7 mouse cellular contexts compared by ENCODE assay signal in the genomic region with DNA sequence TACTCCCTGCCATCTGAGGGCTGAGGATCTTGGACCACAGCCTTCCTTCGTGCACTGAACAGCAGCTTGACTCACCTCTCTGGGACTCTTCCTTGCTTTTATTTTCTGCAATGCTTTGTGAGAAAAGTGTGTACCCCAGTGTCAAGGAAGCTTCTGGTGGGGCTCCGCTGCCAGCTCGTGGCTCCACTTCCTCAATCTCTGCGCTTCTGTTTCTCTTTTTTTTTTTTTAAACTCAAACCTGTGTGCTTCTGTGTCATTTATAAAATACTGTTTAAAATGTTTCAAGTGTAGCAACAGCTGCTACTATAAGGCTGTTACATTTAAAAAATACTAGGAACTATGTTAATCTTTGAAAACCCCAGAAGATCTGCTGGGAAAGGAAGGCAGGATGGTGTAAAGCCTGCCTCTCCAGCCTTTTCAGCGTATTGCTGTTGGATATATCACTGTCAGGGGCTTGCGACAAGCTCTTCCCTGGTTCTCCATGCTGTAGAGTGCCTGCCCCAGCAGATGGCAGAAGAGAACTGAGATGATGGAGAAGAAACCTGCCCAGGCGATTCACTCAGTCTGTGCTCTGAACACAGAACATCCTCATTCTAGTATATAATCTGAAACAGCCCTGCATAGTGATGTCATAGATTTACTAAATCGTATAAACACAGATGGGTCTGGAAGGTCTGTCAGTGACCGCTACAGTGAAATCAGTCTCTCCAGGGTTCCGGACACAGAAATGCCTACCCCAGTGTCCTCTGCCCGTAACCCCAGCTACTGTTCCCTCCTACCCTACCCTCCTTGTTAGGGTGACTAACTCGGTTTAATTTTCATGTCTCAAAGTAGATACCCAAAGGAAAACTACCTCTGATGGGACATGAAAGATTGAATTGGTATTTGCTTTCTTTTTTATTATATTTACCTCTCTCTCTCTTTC.
DNase-seq lines count a peak whose midpoint lies in the region; ATAC-seq and TF ChIP-seq lines count a peak whose summit lies in the region.

No protein-coding gene starts in this region.

- TF ChIP-seq CTCF in embryonic fibroblast, embryonic 13.5 days (IDR thresholded peaks at IDR 0.05; ENCODE audit: borderline replicate concordance, insufficient read depth, low read length), result peak; percentile 71; the same call in 1 of the 2 replicates
- TF ChIP-seq CTCF in midbrain, postnatal 0 days (IDR thresholded peaks at IDR 0.05), result peak; percentile 93

- no peak overlapping the region for H3K27ac ChIP-seq in embryonic fibroblast, embryonic 13.5 days (ENCODE audit: insufficient read depth, low read length)
- H3K27ac ChIP-seq in heart, embryonic 12.5 days (ENCODE audit: poor library complexity, severe bottlenecking), result no peak overlapping the region
- no peak overlapping the region for H3K27ac ChIP-seq in kidney, embryonic 15.5 days
- no peak overlapping the region for H3K27ac ChIP-seq in limb, embryonic 15.5 days
- no peak overlapping the region for H3K27ac ChIP-seq in midbrain, postnatal 0 days (ENCODE audit: low read depth, low read length)

- ATAC-seq in heart, embryonic 12.5 days (ENCODE audit: insufficient number of reproducible peaks, low FRiP score), result peak; percentile 77
- ATAC-seq in kidney, embryonic 15.5 days (replicated peaks; ENCODE audit: low FRiP score), result peak; percentile 85
- peak; percentile 79; the same call in 1 of the 2 replicates for ATAC-seq in limb, embryonic 15.5 days (ENCODE audit: insufficient number of reproducible peaks, low FRiP score, low TSS enrichment, low read depth)
- peak; percentile 82 for ATAC-seq in midbrain, postnatal 0 days (ENCODE audit: low FRiP score)

- H3K9ac ChIP-seq in heart, embryonic 12.5 days, result no peak overlapping the region
- H3K9ac ChIP-seq in kidney, embryonic 15.5 days, result no peak overlapping the region
- H3K9ac ChIP-seq in limb, embryonic 15.5 days, result no peak overlapping the region
- H3K9ac ChIP-seq in midbrain, postnatal 0 days (replicated peaks; ENCODE audit: low read length, poor library complexity, severe bottlenecking), result no peak overlapping the region

- no peak overlapping the region for H3K4me3 ChIP-seq in embryonic fibroblast, embryonic 13.5 days (ENCODE audit: insufficient read depth, low read length)
- no peak overlapping the region for H3K4me3 ChIP-seq in heart, embryonic 12.5 days
- no peak overlapping the region for H3K4me3 ChIP-seq in kidney, embryonic 15.5 days (replicated peaks)
- no peak overlapping the region for H3K4me3 ChIP-seq in limb, embryonic 15.5 days
- H3K4me3 ChIP-seq in midbrain, postnatal 0 days (ENCODE audit: low read depth, low read length), result no peak overlapping the region

- no peak for TF ChIP-seq POLR2A in embryonic fibroblast, embryonic 13.5 days (IDR thresholded peaks at IDR 0.05; ENCODE audit: low read depth, low read length)

- H3K27me3 ChIP-seq in heart, embryonic 12.5 days (replicated peaks), result 0 out of 2 replicates have a peak, but pooled peaks cover 4% of the 10 kb centered on the region
- H3K27me3 ChIP-seq in kidney, embryonic 15.5 days, result 0 out of 2 replicates have a peak, but pooled peaks cover 4% of the 10 kb centered on the region
- H3K27me3 ChIP-seq in limb, embryonic 15.5 days, result no peaks in the 10 kb centered on the region
- no peaks in the 10 kb centered on the region for H3K27me3 ChIP-seq in midbrain, postnatal 0 days (ENCODE audit: insufficient read depth, low read length)

- no peaks in the 10 kb centered on the region for H3K9me3 ChIP-seq in heart, embryonic 12.5 days (replicated peaks)
- no peaks in the 10 kb centered on the region for H3K9me3 ChIP-seq in kidney, embryonic 15.5 days (replicated peaks)
- H3K9me3 ChIP-seq in limb, embryonic 15.5 days, result no peaks in the 10 kb centered on the region
- no peaks in the 10 kb centered on the region for H3K9me3 ChIP-seq in midbrain, postnatal 0 days (ENCODE audit: low read length)

- DNase-seq in adrenal gland, postnatal 4 days (ENCODE audit: low spot score in 2 of 2), result peak; percentile 30 to 64
- peak; percentile 93 for DNase-seq in midbrain, postnatal 0 days (ENCODE audit: low spot score)
- peak; percentile 48 to 82 for DNase-seq in spleen, postnatal 10 days (ENCODE audit: low spot score in 2 of 2)

- peak overlapping the region; percentile 12; the same call in 1 of the 2 replicates for H3K4me2 ChIP-seq in heart, embryonic 12.5 days
- H3K4me2 ChIP-seq in kidney, embryonic 15.5 days, result no peak overlapping the region
- no peak overlapping the region for H3K4me2 ChIP-seq in limb, embryonic 15.5 days
- H3K4me2 ChIP-seq in midbrain, postnatal 0 days (ENCODE audit: low read depth, low read length, poor library complexity, severe bottlenecking), result no peak overlapping the region

- peaks cover 9% of the 10 kb centered on the region for H3K4me1 ChIP-seq in embryonic fibroblast, embryonic 13.5 days (ENCODE audit: control insufficient read depth, insufficient read depth, low read length)
- H3K4me1 ChIP-seq in heart, embryonic 12.5 days (replicated peaks), result peaks cover 25% of the 10 kb centered on the region
- H3K4me1 ChIP-seq in kidney, embryonic 15.5 days, result peaks cover 7% of the 10 kb centered on the region; the same call in 1 of the 2 replicates
- peaks cover 5% of the 10 kb centered on the region; the same call in 1 of the 2 replicates for H3K4me1 ChIP-seq in limb, embryonic 15.5 days
- no peaks in the 10 kb centered on the region for H3K4me1 ChIP-seq in midbrain, postnatal 0 days (ENCODE audit: insufficient read depth, low read length)

- no peaks in the 10 kb centered on the region for H3K36me3 ChIP-seq in heart, embryonic 12.5 days
- no peaks in the 10 kb centered on the region for H3K36me3 ChIP-seq in kidney, embryonic 15.5 days
- no peaks in the 10 kb centered on the region for H3K36me3 ChIP-seq in limb, embryonic 15.5 days
- no peaks in the 10 kb centered on the region for H3K36me3 ChIP-seq in midbrain, postnatal 0 days (ENCODE audit: insufficient read depth, low read length)

- 47% methylated on average over 12 of the region's 12 CpGs for WGBS in heart, embryonic 12.5 days
- 40% methylated on average over 12 of the region's 12 CpGs for WGBS in kidney, embryonic 15.5 days
- 43% methylated on average over 12 of the region's 12 CpGs for WGBS in limb, embryonic 15.5 days
- WGBS in midbrain, postnatal 0 days, result 52% methylated on average over 12 of the region's 12 CpGs
